Mouse (Mus musculus): ENCODE results near the gene Ddx27. TPM values are rescaled to one million over a fixed set of nuclear protein-coding genes. Genes with fewer than 3 reads are reported as not detected.

Gene Ddx27
- polyA plus RNA-seq, 1 experiment from 2014 or later = 42.5 TPM

GRCm38 (mm10) chr2:167043400-167044121, 28.6 kb downstream of the Ddx27 start:
- H3K9me3 ChIP-seq (ENCODE audit: control insufficient read depth, low read length) = no peaks in the 10 kb centered on the region
- no peak overlapping the region for H3K9ac ChIP-seq (ENCODE audit: low read length)
- H3K4me2 ChIP-seq = no peak overlapping the region
- ATAC-seq (ENCODE audit: low FRiP score) (no peak), DNase-seq (ENCODE audit: low spot score, missing footprints) (no peak)
- H3K4me3 ChIP-seq (ENCODE audit: low read depth, low read length) = no peak overlapping the region
- H3K4me1 ChIP-seq (ENCODE audit: control insufficient read depth, insufficient read depth, low read length) = no peaks in the 10 kb centered on the region
- 91% methylated on average over 12 of the region's 12 CpGs for WGBS
- H3K27ac ChIP-seq (ENCODE audit: low read depth, low read length) = no peak overlapping the region
- H3K36me3 ChIP-seq (ENCODE audit: control insufficient read depth, insufficient read depth, low read length) = peaks cover 44% of the 10 kb centered on the region
- no peaks in the 10 kb centered on the region for H3K27me3 ChIP-seq (ENCODE audit: control insufficient read depth, insufficient read depth, low read length)

- no peak overlapping the region for H3K27ac ChIP-seq (ENCODE audit: low read depth, low read length)
- no peak overlapping the region for H3K4me2 ChIP-seq
- H3K4me1 ChIP-seq (ENCODE audit: control insufficient read depth, insufficient read depth, low read length) = no peaks in the 10 kb centered on the region
- no peak overlapping the region for H3K4me3 ChIP-seq (ENCODE audit: low read depth, low read length)
- WGBS = 94% methylated on average over 10 of the region's 10 CpGs
- DNase-seq (ENCODE audit: low spot score, missing footprints) = no peak
- ATAC-seq (ENCODE audit: low FRiP score) = no peak
- no peaks in the 10 kb centered on the region for H3K9me3 ChIP-seq (ENCODE audit: control insufficient read depth, low read length)
- no peaks in the 10 kb centered on the region for H3K27me3 ChIP-seq (ENCODE audit: control insufficient read depth, insufficient read depth, low read length)
- H3K36me3 ChIP-seq (ENCODE audit: control insufficient read depth, insufficient read depth, low read length) = peaks cover 25% of the 10 kb centered on the region; the same call in 1 of the 2 replicates
- no peak overlapping the region for H3K9ac ChIP-seq (ENCODE audit: low read length)
Observed at GRCm38 (mm10) chr2:167048223-167048622, 33.2 kb downstream of the Ddx27 start.

GRCm38 (mm10) chr2:167048698-167049358, 33.8 kb downstream of the Ddx27 start:
- DNase-seq (ENCODE audit: low spot score, missing footprints) (no peak), ATAC-seq (ENCODE audit: low FRiP score) (no peak)
- no peaks in the 10 kb centered on the region for H3K27me3 ChIP-seq (ENCODE audit: control insufficient read depth, insufficient read depth, low read length)
- H3K9ac ChIP-seq (ENCODE audit: low read length) = no peak overlapping the region
- no peak overlapping the region for H3K27ac ChIP-seq (ENCODE audit: low read depth, low read length)
- H3K4me1 ChIP-seq (ENCODE audit: control insufficient read depth, insufficient read depth, low read length) = no peaks in the 10 kb centered on the region
- WGBS = 91% methylated on average over 8 of the region's 8 CpGs
- peaks cover 25% of the 10 kb centered on the region; the same call in 1 of the 2 replicates for H3K36me3 ChIP-seq (ENCODE audit: control insufficient read depth, insufficient read depth, low read length)
- no peak overlapping the region for H3K4me2 ChIP-seq
- H3K9me3 ChIP-seq (ENCODE audit: control insufficient read depth, low read length) = no peaks in the 10 kb centered on the region
- H3K4me3 ChIP-seq (ENCODE audit: low read depth, low read length) = no peak overlapping the region

- 77% methylated on average over 9 of the region's 9 CpGs for WGBS
- DNase-seq (ENCODE audit: low spot score, missing footprints) (no peak), ATAC-seq (ENCODE audit: low FRiP score) (no peak)
- Histone ChIP-seq H3K27ac (ENCODE audit: low read depth, low read length) (no peak overlapping the region), H3K4me2 (no peak overlapping the region), H3K9me3 (ENCODE audit: control insufficient read depth, low read length) (no peaks in the 10 kb centered on the region), H3K36me3 (ENCODE audit: control insufficient read depth, insufficient read depth, low read length) (peaks cover 23% of the 10 kb centered on the region), H3K9ac (ENCODE audit: low read length) (no peak overlapping the region), H3K27me3 (ENCODE audit: control insufficient read depth, insufficient read depth, low read length) (no peaks in the 10 kb centered on the region), H3K4me3 (ENCODE audit: low read depth, low read length) (no peak overlapping the region), H3K4me1 (ENCODE audit: control insufficient read depth, insufficient read depth, low read length) (no peaks in the 10 kb centered on the region)
Observed at GRCm38 (mm10) chr2:167053127-167053844, 38.3 kb downstream of the Ddx27 start.

- Histone ChIP-seq H3K4me3 (ENCODE audit: low read depth, low read length) (no peak overlapping the region), H3K4me1 (ENCODE audit: control insufficient read depth, insufficient read depth, low read length) (no peaks in the 10 kb centered on the region), H3K27me3 (ENCODE audit: control insufficient read depth, insufficient read depth, low read length) (no peaks in the 10 kb centered on the region), H3K9me3 (ENCODE audit: control insufficient read depth, low read length) (no peaks in the 10 kb centered on the region), H3K4me2 (no peak overlapping the region), H3K9ac (ENCODE audit: low read length) (no peak overlapping the region), H3K27ac (ENCODE audit: low read depth, low read length) (no peak overlapping the region), H3K36me3 (ENCODE audit: control insufficient read depth, insufficient read depth, low read length) (peaks cover 16% of the 10 kb centered on the region)
- DNase-seq (ENCODE audit: low spot score, missing footprints) (no peak), ATAC-seq (ENCODE audit: low FRiP score) (no peak)
- 96% methylated on average over 15 of the region's 15 CpGs for WGBS
Observed at GRCm38 (mm10) chr2:167055386-167055785, 40.4 kb downstream of the Ddx27 start.

- no peak for DNase-seq (ENCODE audit: low spot score, missing footprints)
- no peaks in the 10 kb centered on the region for H3K9me3 ChIP-seq (ENCODE audit: control insufficient read depth, low read length)
- no peak overlapping the region for H3K27ac ChIP-seq (ENCODE audit: low read depth, low read length)
- H3K4me2 ChIP-seq = no peak overlapping the region
- ATAC-seq (ENCODE audit: low FRiP score) = no peak
- peaks cover 15% of the 10 kb centered on the region for H3K36me3 ChIP-seq (ENCODE audit: control insufficient read depth, insufficient read depth, low read length)
- no peak overlapping the region for H3K9ac ChIP-seq (ENCODE audit: low read length)
- no peaks in the 10 kb centered on the region for H3K27me3 ChIP-seq (ENCODE audit: control insufficient read depth, insufficient read depth, low read length)
- peaks cover under 1% of the 10 kb centered on the region for H3K4me1 ChIP-seq (ENCODE audit: control insufficient read depth, insufficient read depth, low read length)
- no peak overlapping the region for H3K4me3 ChIP-seq (ENCODE audit: low read depth, low read length)
- WGBS = 95% methylated on average over 15 of the region's 15 CpGs
Observed at GRCm38 (mm10) chr2:167056210-167056941, 41.4 kb downstream of the Ddx27 start.

GRCm38 (mm10) chr2:167056942-167057323, 41.9 kb downstream of the Ddx27 start:
- H3K27ac ChIP-seq (ENCODE audit: low read depth, low read length) = no peak overlapping the region
- DNase-seq (ENCODE audit: low spot score, missing footprints) = no peak
- 86% methylated on average over 5 of the region's 5 CpGs for WGBS
- no peak overlapping the region for H3K9ac ChIP-seq (ENCODE audit: low read length)
- H3K36me3 ChIP-seq (ENCODE audit: control insufficient read depth, insufficient read depth, low read length) = peaks cover 15% of the 10 kb centered on the region
- H3K4me3 ChIP-seq (ENCODE audit: low read depth, low read length) = no peak overlapping the region
- H3K27me3 ChIP-seq (ENCODE audit: control insufficient read depth, insufficient read depth, low read length) = no peaks in the 10 kb centered on the region
- H3K4me1 ChIP-seq (ENCODE audit: control insufficient read depth, insufficient read depth, low read length) = peaks cover 6% of the 10 kb centered on the region
- H3K4me2 ChIP-seq = no peak overlapping the region
- no peak for ATAC-seq (ENCODE audit: low FRiP score)
- no peaks in the 10 kb centered on the region for H3K9me3 ChIP-seq (ENCODE audit: control insufficient read depth, low read length)

- H3K4me2 ChIP-seq = no peak overlapping the region
- ATAC-seq (ENCODE audit: low FRiP score) = no peak
- H3K9ac ChIP-seq (ENCODE audit: low read length) = no peak overlapping the region
- 79% methylated on average over 3 of the region's 3 CpGs for WGBS
- H3K9me3 ChIP-seq (ENCODE audit: control insufficient read depth, low read length) = no peaks in the 10 kb centered on the region
- no peak for DNase-seq (ENCODE audit: low spot score, missing footprints)
- no peak overlapping the region for H3K4me3 ChIP-seq (ENCODE audit: low read depth, low read length)
- peaks cover 7% of the 10 kb centered on the region for H3K4me1 ChIP-seq (ENCODE audit: control insufficient read depth, insufficient read depth, low read length)
- H3K27ac ChIP-seq (ENCODE audit: low read depth, low read length) = no peak overlapping the region
- H3K27me3 ChIP-seq (ENCODE audit: control insufficient read depth, insufficient read depth, low read length) = no peaks in the 10 kb centered on the region
- peaks cover 15% of the 10 kb centered on the region for H3K36me3 ChIP-seq (ENCODE audit: control insufficient read depth, insufficient read depth, low read length)
Observed at GRCm38 (mm10) chr2:167058201-167058600, 43.2 kb downstream of the Ddx27 start.
